Mouse (Mus musculus) midbrain, embryonic 14.5 days (tissue): ENCODE results near the gene Ptpn11. TPM values are rescaled to one million over a fixed set of nuclear protein-coding genes. Genes with fewer than 3 reads are reported as not detected.

Source experiments
- ATAC-seq: fragments of 200-750 bp; cut with Nextera tagmentation; 2 replicates; pipeline ENCODE4 v1.8.0; 2017; ENCODE audit warnings: moderate number of reproducible peaks, moderate library complexity; ENCODE audit not compliant: low FRiP score, low TSS enrichment
- DNase-seq: peaks from one replicate; pipeline ENCODE4 v3.0.0-alpha.2; 2015
- H3K27ac ChIP-seq: fragments of 300-500 bp; sonication (generic); replicated peaks from 2 replicates; pipeline ENCODE4 v1.5.1; 2014; ENCODE audit warnings: mild to moderate bottlenecking, low read depth, low read length, moderate library complexity
- H3K27me3 ChIP-seq: fragments of 300-500 bp; sonication (generic); 2 replicates; pipeline ENCODE4 v1.6.1; 2014; ENCODE audit warnings: low read length, control low read depth, mixed read lengths; ENCODE audit not compliant: control insufficient read depth, insufficient read depth
- H3K36me3 ChIP-seq: fragments of 300-500 bp; sonication (generic); 2 replicates; pipeline ENCODE4 v1.6.1; 2014; ENCODE audit warnings: low read length, control low read depth; ENCODE audit not compliant: control insufficient read depth, insufficient read depth
- H3K4me1 ChIP-seq: fragments of 300-500 bp; sonication (generic); 2 replicates; pipeline ENCODE4 v1.6.1; 2014; ENCODE audit warnings: mild to moderate bottlenecking, antibody characterized with exemption, low read length, control low read depth; ENCODE audit not compliant: control insufficient read depth, insufficient read depth
- H3K4me2 ChIP-seq: fragments of 300-500 bp; sonication (generic); 2 replicates; pipeline ENCODE4 v1.6.1; 2014; ENCODE audit warnings: mild to moderate bottlenecking, low read length, moderate library complexity
- H3K4me3 ChIP-seq: fragments of 300-500 bp; sonication (generic); replicated peaks from 2 replicates; pipeline ENCODE4 v1.5.1; 2014; ENCODE audit warnings: low read depth, low read length
- H3K9ac ChIP-seq: fragments of 300-500 bp; sonication (generic); replicated peaks from 2 replicates; pipeline ENCODE4 v1.6.1; 2014; ENCODE audit warnings: mild to moderate bottlenecking, low read length, moderate library complexity
- H3K9me3 ChIP-seq: fragments of 300-500 bp; sonication (generic); 2 replicates; pipeline ENCODE4 v1.6.1; 2016; ENCODE audit warnings: low read length, control low read depth, mixed read lengths; ENCODE audit not compliant: control insufficient read depth
- WGBS: fragments of 180-500 bp; shearing (Covaris S2); extraction: QIAGEN DNeasy Blood & Tissue Kit; methylation state at CpG from one replicate; pipeline ENCODE4 v1.1.7; 2014; 5-methylcytosine and 5-hydroxymethylcytosine counted together
- polyA plus RNA-seq: library from polyadenylated mRNA; unstranded; fragments of >200 nt; fragmentation: Nextera tagmentation; extraction: Ambion mirVana; gene quantifications from 2 replicates; pipeline ENCODE4 v1.2.1, GENCODE M21; 2014

Gene Ptpn11
- polyA plus RNA-seq, 1 experiment from 2014 or later = 29.7 TPM

DNA sequence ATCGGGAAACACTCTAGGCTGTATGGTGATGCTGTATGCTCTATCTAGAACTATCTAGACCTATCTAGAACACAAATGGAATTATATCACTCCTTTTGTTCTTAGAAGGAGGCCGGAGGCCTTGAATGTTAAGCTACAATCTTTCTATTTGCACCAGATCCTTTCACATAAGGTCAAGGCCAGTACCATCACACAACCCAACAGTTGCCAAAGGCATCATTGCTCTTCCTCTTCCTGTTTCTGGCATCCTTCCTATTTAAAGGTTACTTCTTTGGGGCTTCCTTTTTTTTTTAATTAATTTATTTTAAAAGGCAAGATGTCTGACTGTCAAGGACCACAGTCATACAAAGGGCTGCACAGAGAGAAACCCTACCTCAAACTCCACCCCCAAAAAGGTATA lies 6.1 kb upstream of the Ptpn11 start:
- ATAC-seq = no peak
- H3K27me3 ChIP-seq = no peaks in the 10 kb centered on the region
- WGBS = 87% methylated on average over 2 of the region's 2 CpGs

GRCm38 (mm10) chr5:121196764-121197163 lies 5.6 kb upstream of the Ptpn11 start:
- Histone ChIP-seq H3K36me3 (no peaks in the 10 kb centered on the region), H3K4me1 (peaks cover 1% of the 10 kb centered on the region; the same call in 1 of the 2 replicates), H3K4me3 (no peak overlapping the region), H3K4me2 (no peak overlapping the region), H3K27me3 (no peaks in the 10 kb centered on the region), H3K9ac (no peak overlapping the region), H3K9me3 (no peaks in the 10 kb centered on the region), H3K27ac (no peak overlapping the region)
- no peak for ATAC-seq
- no peak for DNase-seq
- 49% methylated on average over 5 of the region's 5 CpGs for WGBS

More for the DNA sequence above, 6.1 kb upstream of the Ptpn11 start:
- Histone ChIP-seq H3K36me3 (no peaks in the 10 kb centered on the region), H3K4me1 (no peaks in the 10 kb centered on the region), H3K27ac (no peak overlapping the region), H3K9ac (no peak overlapping the region), H3K4me3 (no peak overlapping the region), H3K4me2 (no peak overlapping the region), H3K9me3 (no peaks in the 10 kb centered on the region)
- no peak for DNase-seq

DNA sequence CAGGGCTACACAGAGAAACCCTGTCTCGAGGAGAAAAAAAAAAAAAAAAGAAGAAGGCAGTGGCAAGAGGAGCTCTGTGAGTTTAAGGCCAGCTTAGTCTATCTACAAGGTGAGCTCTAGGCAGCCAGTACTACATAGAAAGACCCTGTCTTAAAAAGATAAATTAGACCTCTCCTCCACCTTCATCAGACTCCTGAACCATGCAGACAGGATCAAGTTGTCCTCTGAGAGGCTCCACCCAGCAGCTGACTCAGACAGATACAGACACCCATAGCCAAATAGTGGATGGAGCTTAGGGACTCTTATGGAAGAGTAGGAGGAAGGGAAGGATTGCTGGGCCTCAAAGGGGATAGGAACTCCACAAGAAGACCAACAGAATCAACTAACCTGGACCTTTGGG lies 3.0 kb upstream of the Ptpn11 start:
- ATAC-seq = no peak
- H3K27ac ChIP-seq = no peak overlapping the region
- H3K9me3 ChIP-seq = no peaks in the 10 kb centered on the region
- H3K27me3 ChIP-seq = no peaks in the 10 kb centered on the region
- no peaks in the 10 kb centered on the region for H3K36me3 ChIP-seq
- 38% methylated on average over 1 of the region's 1 CpGs for WGBS
- peaks cover 14% of the 10 kb centered on the region for H3K4me1 ChIP-seq
- no peak overlapping the region for H3K4me3 ChIP-seq
- no peak overlapping the region for H3K4me2 ChIP-seq
- DNase-seq = no peak
- H3K9ac ChIP-seq = no peak overlapping the region

GRCm38 (mm10) chr5:121191584-121191906 lies 348 bp upstream of the Ptpn11 start:
- WGBS = 8% methylated on average over 17 of the region's 17 CpGs
- Histone ChIP-seq H3K4me1 (peaks cover 21% of the 10 kb centered on the region), H3K4me2 (peak overlapping the region; percentile 89), H3K27ac (peak overlapping the region; percentile 84), H3K4me3 (peak overlapping the region; percentile 93), H3K9me3 (no peaks in the 10 kb centered on the region), H3K9ac (peak overlapping the region; percentile 95), H3K27me3 (no peaks in the 10 kb centered on the region), H3K36me3 (no peaks in the 10 kb centered on the region)
- ATAC-seq (peak; percentile 38; the same call in 1 of the 2 replicates), DNase-seq (no peak)

- Histone ChIP-seq H3K27ac (peak overlapping the region; percentile 84; the same call in 1 of the 2 replicates), H3K9ac (peak overlapping the region; percentile 95), H3K9me3 (no peaks in the 10 kb centered on the region), H3K4me3 (peak overlapping the region; percentile 93), H3K4me2 (peak overlapping the region; percentile 89), H3K4me1 (peaks cover 26% of the 10 kb centered on the region), H3K36me3 (no peaks in the 10 kb centered on the region), H3K27me3 (no peaks in the 10 kb centered on the region)
- 32% methylated on average over 21 of the region's 21 CpGs for WGBS
- ATAC-seq (0 out of 2 replicates have a peak, but pooled peaks have one; percentile 11), DNase-seq (no peak)
Measured at GRCm38 (mm10) chr5:121190210-121190835, 874 bp downstream of the Ptpn11 start.

DNA sequence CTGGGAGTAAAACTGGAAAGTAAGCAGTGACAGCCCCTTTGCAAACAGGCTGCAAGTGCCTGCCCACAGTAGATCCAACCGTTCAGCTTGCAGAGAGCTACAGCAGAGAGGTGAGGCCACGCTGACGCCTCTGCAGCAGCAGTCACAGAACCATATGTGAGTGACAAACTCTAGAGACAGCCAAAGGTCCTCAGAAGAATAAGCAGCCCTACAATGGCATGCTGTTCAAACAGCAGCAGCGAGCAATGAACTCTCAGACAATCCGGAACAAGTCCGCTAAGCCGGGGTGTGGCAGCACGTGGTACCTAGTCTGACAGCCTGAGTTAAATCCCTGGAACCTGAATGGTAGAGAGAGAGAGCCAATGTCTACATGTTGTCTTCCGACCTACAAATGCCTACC lies 2.0 kb downstream of the Ptpn11 start:
- WGBS = 67% methylated on average over 9 of the region's 9 CpGs
- Histone ChIP-seq H3K4me1 (peaks cover 33% of the 10 kb centered on the region), H3K27me3 (no peaks in the 10 kb centered on the region), H3K27ac (no peak overlapping the region), H3K9ac (no peak overlapping the region), H3K36me3 (no peaks in the 10 kb centered on the region), H3K9me3 (no peaks in the 10 kb centered on the region), H3K4me2 (no peak overlapping the region), H3K4me3 (no peak overlapping the region)
- ATAC-seq (no peak), DNase-seq (no peak)

DNA sequence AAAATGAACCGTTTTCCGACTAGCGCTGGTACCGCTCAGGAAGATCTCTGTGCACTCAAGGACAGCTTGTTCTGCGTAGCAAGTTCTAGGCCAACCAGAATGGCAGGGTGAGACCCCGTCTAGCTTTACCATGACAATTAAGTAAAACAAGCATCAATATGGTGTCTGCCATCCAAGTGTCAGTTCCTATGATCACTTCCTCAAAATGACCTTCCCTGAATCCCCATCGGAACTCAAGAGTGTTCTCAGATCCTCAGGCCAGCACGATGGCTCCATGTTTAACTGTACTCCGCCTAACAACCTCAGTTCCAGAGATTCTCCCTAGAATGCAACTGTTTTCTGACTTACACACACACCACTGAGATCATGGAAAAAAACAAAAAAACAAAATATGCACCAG lies 2.9 kb downstream of the Ptpn11 start:
- Histone ChIP-seq H3K4me3 (no peak overlapping the region), H3K4me2 (no peak overlapping the region), H3K27me3 (no peaks in the 10 kb centered on the region), H3K9me3 (no peaks in the 10 kb centered on the region), H3K36me3 (no peaks in the 10 kb centered on the region), H3K27ac (no peak overlapping the region), H3K4me1 (peaks cover 36% of the 10 kb centered on the region), H3K9ac (no peak overlapping the region)
- DNase-seq (no peak), ATAC-seq (no peak)
- WGBS = 93% methylated on average over 9 of the region's 9 CpGs

DNA sequence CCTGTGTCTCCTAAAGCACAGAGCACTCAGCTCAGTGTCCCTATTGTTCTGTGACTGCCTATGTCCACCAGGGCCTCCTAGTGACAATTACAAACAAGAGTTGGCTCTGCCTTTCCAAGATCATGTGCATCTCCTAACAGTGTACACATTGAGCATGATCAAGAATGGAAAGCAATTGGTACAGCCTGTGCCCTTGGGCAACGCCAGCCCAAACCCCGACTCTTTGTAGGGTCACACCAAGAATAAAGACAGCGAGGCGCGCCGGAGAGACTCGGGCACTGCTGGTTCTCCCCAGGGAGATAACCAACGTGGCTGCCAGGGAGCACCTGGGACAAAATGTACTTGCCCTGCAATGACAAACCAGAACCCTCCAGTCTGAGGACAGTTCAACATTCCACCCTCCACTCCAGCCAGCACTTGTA lies 3.6 kb downstream of the Ptpn11 start:
- peaks cover 36% of the 10 kb centered on the region for H3K4me1 ChIP-seq
- DNase-seq (no peak), ATAC-seq (no peak)
- no peak overlapping the region for H3K9ac ChIP-seq
- H3K4me3 ChIP-seq = no peak overlapping the region
- H3K4me2 ChIP-seq = no peak overlapping the region
- no peak overlapping the region for H3K27ac ChIP-seq
- no peaks in the 10 kb centered on the region for H3K27me3 ChIP-seq
- H3K9me3 ChIP-seq = no peaks in the 10 kb centered on the region
- WGBS = 71% methylated on average over 8 of the region's 8 CpGs
- no peaks in the 10 kb centered on the region for H3K36me3 ChIP-seq

- Histone ChIP-seq H3K27me3 (no peaks in the 10 kb centered on the region), H3K4me1 (peaks cover 29% of the 10 kb centered on the region), H3K36me3 (no peaks in the 10 kb centered on the region), H3K9me3 (no peaks in the 10 kb centered on the region), H3K4me2 (no peak overlapping the region), H3K4me3 (no peak overlapping the region), H3K9ac (no peak overlapping the region), H3K27ac (peak overlapping the region; percentile 32)
- ATAC-seq (no peak), DNase-seq (peak; percentile 41)
- WGBS = 46% methylated on average over 11 of the region's 11 CpGs
Measured at GRCm38 (mm10) chr5:121184945-121185551, 6.1 kb downstream of the Ptpn11 start.
